Mouse (Mus musculus) ES-E14 (cell line): ENCODE measurements around the gene Rorb. TPM values are rescaled to one million over a fixed set of nuclear protein-coding genes. Genes with fewer than 3 reads are reported as not detected.
A peak's percentile ranks its signal among the peaks of the same experiment; 100 is the strongest.

Experiments
- DNase-seq: peaks from one replicate; pipeline ENCODE4 v3.0.0-alpha.2; 2013; ENCODE audit warnings: low read depth, low spot score
- H3K27ac ChIP-seq: 2 replicates; pipeline ENCODE4 v1.5.1; 2012; ENCODE audit warnings: low read depth, mild to moderate bottlenecking, low read length, moderate library complexity, mixed read lengths; ENCODE audit not compliant: poor library complexity, insufficient read depth, severe bottlenecking
- H3K36me3 ChIP-seq: 2 replicates; pipeline ENCODE4 v1.6.1; 2012; ENCODE audit warnings: mild to moderate bottlenecking, low read length, moderate library complexity, mixed read lengths; ENCODE audit not compliant: control insufficient read depth, poor library complexity, insufficient read depth, severe bottlenecking
- H3K4me1 ChIP-seq, 2 experiments: fragments of 150-350 bp in 1 of 2; sonication (generic) in 1 of 2; 2 replicates each; pipeline ENCODE4 v1.6.1; 2012; ENCODE audit warnings: low read length in 2 of 2, mild to moderate bottlenecking in 1 of 2, mixed read lengths in 1 of 2; ENCODE audit not compliant: control insufficient read depth in 2 of 2, insufficient read depth in 2 of 2, poor library complexity in 1 of 2
- H3K4me3 ChIP-seq, 2 experiments: fragments of 150-350 bp in 1 of 2; sonication (generic) in 1 of 2; 2 replicates each; pipeline ENCODE4 v1.5.1; 2012; ENCODE audit warnings: low read length in 2 of 2, low read depth in 1 of 2, mild to moderate bottlenecking in 1 of 2, mixed read lengths in 1 of 2; ENCODE audit not compliant: insufficient read depth in 1 of 2, poor library complexity in 1 of 2, severe bottlenecking in 1 of 2
- H3K9ac ChIP-seq: 2 replicates; pipeline ENCODE4 v1.6.1; 2012; ENCODE audit warnings: low read depth, mild to moderate bottlenecking, low read length, mixed read lengths; ENCODE audit not compliant: poor library complexity, insufficient read depth, severe bottlenecking
- H3K9me3 ChIP-seq: fragments of 150-350 bp; sonication (generic); 2 replicates; pipeline ENCODE4 v1.6.1; 2012; ENCODE audit warnings: low read depth, mild to moderate bottlenecking, low read length; ENCODE audit not compliant: control insufficient read depth, insufficient read depth
- CHD2 ChIP-seq: IDR thresholded peaks from 2 replicates; pipeline ENCODE4 v1.6.1; 2014; ENCODE audit warnings: mild to moderate bottlenecking, low read depth, low read length, inconsistent platforms
- HCFC1 ChIP-seq: IDR thresholded peaks from 2 replicates; pipeline ENCODE4 v1.6.1; 2012; ENCODE audit warnings: low read length, inconsistent platforms, borderline replicate concordance; ENCODE audit not compliant: insufficient read depth
- MAFK ChIP-seq: IDR thresholded peaks from 2 replicates; pipeline ENCODE4 v1.6.1; 2014; ENCODE audit warnings: mild to moderate bottlenecking, low read depth, low read length, inconsistent platforms; ENCODE audit not compliant: insufficient read depth
- ZC3H11A ChIP-seq: IDR thresholded peaks from 2 replicates; pipeline ENCODE4 v1.6.1; 2012; ENCODE audit warnings: low read depth, mild to moderate bottlenecking, inconsistent platforms, low read length, borderline replicate concordance
- ZNF384 ChIP-seq: IDR thresholded peaks from 2 replicates; pipeline ENCODE4 v1.6.1; 2012; ENCODE audit warnings: low read depth, low read length, inconsistent platforms
- in situ Hi-C, 2 experiments: fragments of 600-800 bp; cut with MboI; formaldehyde crosslinking; loops; one replicate each; pipeline ENCODE4 v1.15.1; 2025; ENCODE audit warnings: low sequenced_read_pairs in 2 of 2, inconsistent platforms in 1 of 2; ENCODE audit not compliant: unreplicated experiment in 2 of 2
- total RNA-seq: library from RNA; depleted of rRNA; stranded (reverse); fragments of 300-350 nt; gene quantifications from 2 replicates; pipeline ENCODE4 v1.2.3, GENCODE M21; 2012

Rorb gene
- total RNA-seq, 1 experiment = 0.13 TPM

GRCm38 (mm10) chr19:19122324-19122723 lies 11.3 kb upstream of the Rorb start:
- Histone ChIP-seq H3K36me3 (no peaks in the 10 kb centered on the region), H3K27ac (no peak overlapping the region), H3K4me3 (no peak overlapping the region), H3K4me1 (no peaks in the 10 kb centered on the region), H3K9me3 (no peaks in the 10 kb centered on the region), H3K9ac (no peak overlapping the region)
- TF ChIP-seq ZNF384 = no peak
- TF ChIP-seq CHD2 = no peak
- no peak for TF ChIP-seq MAFK
- TF ChIP-seq HCFC1 = no peak
- TF ChIP-seq ZC3H11A = no peak
- no peak for DNase-seq
- in situ Hi-C loops = no loop called here

DNA sequence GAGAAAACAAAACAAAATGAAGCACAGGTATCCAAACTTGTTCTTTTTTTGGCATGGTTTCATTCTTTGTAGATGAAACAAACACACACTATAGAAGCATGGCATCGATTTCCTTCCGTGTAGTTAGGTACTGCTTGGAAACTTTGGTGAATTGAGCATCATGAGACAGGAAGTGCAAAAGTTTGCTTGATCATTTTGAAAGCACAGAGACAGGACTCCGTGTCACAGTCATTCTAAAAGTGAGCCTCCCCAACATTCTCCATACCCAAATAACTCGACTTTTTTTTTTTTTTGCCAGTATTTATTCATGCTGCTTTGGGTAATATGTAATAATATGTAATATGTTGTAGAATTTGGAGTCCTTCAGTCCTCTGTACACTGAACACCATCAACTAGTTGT lies 1.2 kb upstream of the Rorb start:
- Histone ChIP-seq H3K9ac (no peak overlapping the region), H3K9me3 (no peaks in the 10 kb centered on the region), H3K4me1 (no peaks in the 10 kb centered on the region), H3K4me3 (no peak overlapping the region), H3K36me3 (no peaks in the 10 kb centered on the region), H3K27ac (no peak overlapping the region)
- TF ChIP-seq CHD2 (no peak), MAFK (no peak), ZNF384 (no peak), ZC3H11A (no peak), HCFC1 (no peak)
- in situ Hi-C loops = no loop called here
- DNase-seq = no peak

DNA sequence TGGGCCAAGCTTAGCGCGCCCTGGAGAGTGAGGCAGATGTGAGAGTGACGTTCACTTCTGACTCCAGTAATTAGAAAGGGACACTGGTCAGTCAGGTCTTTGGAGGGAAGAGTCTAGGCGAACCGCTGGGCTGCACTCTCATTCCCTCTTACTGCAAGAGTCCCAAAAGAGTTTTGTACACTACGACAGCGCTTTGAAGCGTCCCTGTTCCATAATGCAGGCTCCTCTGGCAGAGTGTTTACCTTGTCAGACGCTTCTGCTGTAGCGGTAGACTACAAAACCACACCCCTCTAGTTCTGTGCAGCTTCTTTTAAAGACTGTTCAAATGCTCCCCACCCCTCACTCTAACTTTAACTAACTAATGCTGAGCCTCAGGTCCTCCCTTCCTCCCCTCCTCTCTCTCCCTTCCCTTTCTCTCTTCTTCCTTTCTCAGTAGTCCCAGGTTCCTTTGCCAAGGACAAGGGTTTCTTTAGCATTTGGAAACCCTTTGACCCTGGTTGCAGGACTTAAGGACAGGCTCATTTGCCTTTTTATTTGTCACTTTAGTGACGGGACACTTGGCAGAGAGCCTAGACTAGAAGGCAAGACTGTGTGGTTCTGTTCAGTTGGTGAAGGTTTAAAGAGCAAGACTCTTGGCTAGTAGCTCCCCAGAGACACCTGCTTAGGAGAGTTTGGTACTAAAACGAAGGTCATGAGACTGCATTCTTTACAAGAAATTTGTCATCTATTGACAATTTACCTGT lies 603 bp upstream of the Rorb start:
- H3K4me1 ChIP-seq = no peaks in the 10 kb centered on the region

DNA sequence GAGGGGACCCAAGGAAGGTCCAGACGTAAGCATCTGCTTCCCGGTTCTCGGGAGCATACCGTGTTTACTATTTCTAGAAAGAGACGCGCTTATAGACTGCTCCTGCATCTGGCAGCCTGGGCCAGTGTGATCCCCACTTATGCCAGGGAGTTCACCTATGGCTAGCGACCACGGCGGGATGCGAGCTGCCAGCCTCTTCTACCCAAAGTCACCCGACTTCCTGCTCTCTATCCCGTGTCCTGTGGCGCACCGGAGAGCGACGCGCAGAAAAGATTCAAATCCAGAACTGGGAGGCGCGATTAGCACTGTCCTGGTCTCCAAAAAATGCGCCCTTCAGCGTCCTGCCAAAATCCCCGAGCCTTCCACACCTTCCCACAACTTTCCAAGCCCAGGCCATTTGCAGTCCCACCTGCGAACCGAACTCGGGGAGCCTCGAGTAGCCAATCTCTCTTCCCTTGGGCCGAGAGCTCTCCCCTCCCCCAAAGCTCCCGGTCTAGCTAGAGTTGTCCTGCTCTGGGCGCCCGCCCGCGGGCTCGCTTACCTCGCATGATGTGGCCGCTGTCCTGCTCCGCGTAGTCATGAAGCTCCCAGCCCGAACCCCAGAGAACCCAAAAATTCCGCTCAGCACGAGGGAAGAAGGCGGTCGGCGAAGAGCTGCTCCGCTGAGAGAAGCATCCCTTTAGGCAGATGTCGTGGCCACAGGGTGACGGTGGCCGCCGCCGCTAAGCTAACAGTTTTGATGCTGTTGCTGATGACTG lies 806 bp downstream of the Rorb start:
- Histone ChIP-seq H3K27ac (no peak overlapping the region), H3K4me1 (no peaks in the 10 kb centered on the region), H3K9me3 (no peaks in the 10 kb centered on the region), H3K4me3 (peak overlapping the region; percentile 40 to 50), H3K9ac (no peak overlapping the region), H3K36me3 (no peaks in the 10 kb centered on the region)
- in situ Hi-C loops = no loop called here
- no peak for DNase-seq
- TF ChIP-seq HCFC1 = no peak
- TF ChIP-seq MAFK = no peak
- TF ChIP-seq CHD2 = no peak
- no peak for TF ChIP-seq ZC3H11A
- no peak for TF ChIP-seq ZNF384

More for the DNA sequence above, 603 bp upstream of the Rorb start:
- no peak overlapping the region for H3K27ac ChIP-seq
- H3K9me3 ChIP-seq = no peaks in the 10 kb centered on the region
- no peak overlapping the region for H3K9ac ChIP-seq
- TF ChIP-seq ZC3H11A (no peak), CHD2 (no peak), ZNF384 (no peak)
- H3K4me3 ChIP-seq = peak overlapping the region; percentile 47 to 50
- DNase-seq = no peak
- in situ Hi-C loops = no loop called here
- no peaks in the 10 kb centered on the region for H3K36me3 ChIP-seq
